Mouse (Mus musculus) neutrophil, adult 5-6 weeks (primary cell): ENCODE data around the gene Calcrl. TPM values are rescaled to one million over a fixed set of nuclear protein-coding genes. Genes with fewer than 3 reads are reported as not detected.
"Not testable (repeated sequence)": the region's sequence is repeated elsewhere in the genome, so short reads cannot be mapped to it uniquely, and the experiment has no call there.

ENCODE experiments used
- ATAC-seq: fragments of 151-379, 151-347 bp; 2 replicates; pipeline ENCODE4 v1.8.0; 2017; ENCODE audit warnings: mild to moderate bottlenecking, moderate TSS enrichment; ENCODE audit not compliant: insufficient number of reproducible peaks, poor library complexity, low FRiP score, severe bottlenecking; ENCODE audit errors: extremely low read depth
- total RNA-seq: library from RNA; stranded (forward); fragments of 200-1000 nt; gene quantifications from 2 replicates; pipeline ENCODE4 v1.2.3, GENCODE M21; 2017

The Calcrl gene
- total RNA-seq, 1 experiment from 2014 or later: 36.7 TPM

DNA sequence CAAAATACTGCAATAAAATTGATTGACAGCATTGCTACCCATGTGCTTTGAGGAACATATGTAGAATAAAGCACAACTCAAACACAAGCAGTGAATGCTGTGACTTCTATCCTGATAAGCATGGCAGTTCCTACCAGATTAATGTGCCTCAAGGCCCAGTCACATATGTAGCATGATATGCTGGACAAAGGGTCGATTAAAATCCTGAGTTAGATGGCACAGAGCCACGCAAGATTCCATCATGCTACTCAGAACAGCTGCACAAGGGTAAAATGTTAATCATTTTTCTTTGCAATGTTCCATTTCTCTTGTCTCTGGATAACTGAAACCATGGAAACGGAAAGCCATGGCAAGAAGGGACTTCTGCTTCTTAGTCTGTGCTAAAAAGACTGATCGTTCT is 28.7 kb downstream of the Calcrl start:
- no peak for ATAC-seq

DNA sequence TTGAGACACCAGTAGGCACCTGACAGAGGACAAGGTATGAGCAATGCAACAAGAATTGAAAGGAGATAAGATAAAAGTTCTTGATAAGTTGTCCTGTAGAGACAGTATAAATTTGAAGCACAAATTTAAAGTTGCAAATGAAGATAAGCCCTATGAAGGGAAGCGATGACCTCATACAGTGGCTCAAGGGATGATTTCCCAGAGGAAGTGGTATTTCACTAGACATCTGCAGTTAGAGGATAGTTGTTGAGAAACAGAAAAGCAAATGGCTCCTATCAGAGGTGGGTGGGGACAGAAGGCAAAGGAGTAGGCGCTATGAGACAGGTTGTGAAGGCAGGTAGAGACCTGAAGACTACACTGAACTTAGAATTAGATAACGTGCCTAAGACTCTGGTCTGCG is 32.0 kb downstream of the Calcrl start:
- no peak for ATAC-seq

DNA sequence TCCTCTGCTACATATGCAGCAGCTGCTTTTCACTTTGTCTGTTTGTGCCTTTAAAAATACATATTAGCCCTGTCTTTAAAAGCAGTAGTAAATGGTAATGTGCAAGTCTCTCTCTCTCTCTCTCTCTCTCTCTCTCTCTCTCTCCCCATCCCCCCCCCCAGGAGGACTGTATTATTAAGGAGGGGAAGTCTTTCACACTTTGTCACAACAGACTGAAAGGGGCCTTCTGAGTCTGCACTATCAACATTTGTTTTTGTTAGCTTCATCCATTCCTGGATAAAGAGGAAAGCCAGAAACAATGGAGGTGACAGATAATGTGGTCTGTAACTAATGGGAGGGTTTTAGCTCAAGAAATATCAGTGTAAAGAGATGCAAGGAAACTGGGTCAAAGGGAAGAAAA is 36.1 kb downstream of the Calcrl start:
- no peak for ATAC-seq

DNA sequence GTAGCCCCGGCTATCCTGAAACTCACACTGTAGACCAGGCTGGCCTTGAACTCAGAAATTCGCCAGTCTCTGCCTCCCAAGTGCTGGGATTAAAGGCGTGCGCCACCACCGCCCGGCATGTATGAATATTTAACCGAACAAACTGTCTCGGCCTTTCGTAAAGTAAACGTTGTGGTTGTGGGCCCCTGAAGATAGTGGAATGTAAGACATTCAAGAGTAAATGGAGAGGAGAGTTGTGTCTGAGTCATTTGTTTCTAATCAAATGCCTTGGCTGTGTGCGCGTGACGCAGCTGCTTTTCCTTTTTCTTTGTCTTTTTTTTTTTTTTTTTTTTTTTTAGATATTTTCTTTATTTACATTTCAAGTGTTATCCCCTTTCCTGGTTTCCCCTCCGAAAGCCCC is 36.7 kb downstream of the Calcrl start:
- ATAC-seq: not testable (repeated sequence)

DNA sequence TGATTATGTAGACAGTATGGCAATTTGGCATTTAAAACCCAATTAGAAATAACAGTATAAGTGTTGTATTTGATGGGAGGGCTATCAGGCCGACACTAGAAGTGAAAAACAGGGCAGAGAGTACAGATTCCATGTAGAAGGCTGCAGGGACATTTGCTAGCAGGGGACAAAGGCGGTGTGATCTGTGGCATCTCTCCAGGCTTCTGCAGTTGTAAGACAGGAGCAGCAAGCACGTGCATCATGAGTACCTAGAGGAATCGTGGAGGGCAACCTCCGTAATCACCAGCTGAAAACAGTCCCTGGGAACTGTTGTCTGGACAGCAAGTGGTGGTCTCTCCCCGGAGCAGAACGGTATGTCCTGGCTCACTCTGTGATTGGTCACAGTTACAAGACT is 37.2 kb downstream of the Calcrl start:
- no peak for ATAC-seq

DNA sequence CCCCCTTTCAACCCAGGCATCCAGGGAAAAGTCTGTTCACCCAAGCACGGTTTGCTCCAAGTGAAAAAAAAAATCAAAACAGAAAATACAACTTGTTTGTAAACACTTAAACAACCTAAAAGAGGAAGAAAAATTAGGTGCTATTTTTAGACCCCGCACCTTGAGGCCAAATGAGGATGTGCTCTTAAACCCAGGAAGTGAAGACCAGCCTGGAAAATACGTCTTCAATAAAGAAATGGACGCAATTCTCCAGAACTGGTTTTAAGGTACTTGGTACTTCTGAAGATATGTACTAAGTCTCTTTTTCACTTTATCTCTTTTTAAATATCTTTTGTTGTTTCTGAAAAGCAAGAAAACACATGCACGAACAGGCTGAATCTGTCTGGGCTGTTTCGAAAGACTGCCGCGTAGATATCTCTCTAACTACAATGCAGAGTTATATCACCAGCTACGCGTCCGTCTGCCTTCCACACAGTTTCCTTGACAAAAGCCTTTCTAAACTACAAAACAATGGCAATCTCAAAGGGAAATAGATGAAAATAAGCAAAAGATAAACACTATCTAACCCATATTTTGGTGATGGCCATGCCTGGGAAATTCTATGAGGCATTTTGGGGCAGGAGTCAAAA is 37.7 kb downstream of the Calcrl start:
- ATAC-seq: peak; percentile 80; the same call in 1 of the 2 replicates

DNA sequence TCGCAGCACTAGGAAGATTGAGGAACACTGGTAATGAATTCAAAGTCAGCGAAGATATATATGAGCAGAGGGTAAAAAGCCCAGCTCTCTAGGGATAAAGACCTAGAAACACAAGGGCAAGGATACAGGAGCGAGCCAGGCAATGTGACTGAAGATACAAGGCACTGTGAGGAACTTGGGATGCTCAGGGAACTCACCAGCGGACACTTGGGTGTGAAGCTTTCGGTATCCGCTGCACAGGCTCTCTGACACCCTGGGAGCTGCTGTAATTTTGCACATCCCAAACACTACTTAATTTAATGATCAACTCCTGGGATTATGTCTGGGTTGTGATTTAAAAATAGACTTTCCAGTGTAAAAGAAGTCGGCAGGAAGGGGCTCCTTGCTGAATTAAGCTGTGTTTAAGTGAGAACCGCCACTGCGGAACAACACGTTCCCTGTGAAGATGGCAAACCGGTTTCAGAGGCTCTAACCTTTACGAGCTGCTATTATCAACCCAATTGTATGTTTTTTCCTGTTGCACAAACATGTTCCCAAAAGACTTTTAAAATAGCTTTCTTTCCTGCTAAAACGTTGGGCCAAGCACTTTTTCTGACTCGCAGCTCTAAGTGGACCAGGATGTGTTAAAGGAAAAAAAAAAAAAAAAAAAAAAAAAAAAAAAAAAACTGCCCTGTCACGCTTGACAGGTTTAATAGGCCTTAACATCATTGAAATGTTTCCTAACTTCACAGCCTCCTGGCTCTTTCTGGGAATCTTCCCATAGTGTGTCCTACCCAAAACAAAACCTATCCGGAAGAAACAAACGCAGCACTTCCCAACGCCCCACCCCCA is 38.4 kb downstream of the Calcrl start:
- no peak for ATAC-seq

DNA sequence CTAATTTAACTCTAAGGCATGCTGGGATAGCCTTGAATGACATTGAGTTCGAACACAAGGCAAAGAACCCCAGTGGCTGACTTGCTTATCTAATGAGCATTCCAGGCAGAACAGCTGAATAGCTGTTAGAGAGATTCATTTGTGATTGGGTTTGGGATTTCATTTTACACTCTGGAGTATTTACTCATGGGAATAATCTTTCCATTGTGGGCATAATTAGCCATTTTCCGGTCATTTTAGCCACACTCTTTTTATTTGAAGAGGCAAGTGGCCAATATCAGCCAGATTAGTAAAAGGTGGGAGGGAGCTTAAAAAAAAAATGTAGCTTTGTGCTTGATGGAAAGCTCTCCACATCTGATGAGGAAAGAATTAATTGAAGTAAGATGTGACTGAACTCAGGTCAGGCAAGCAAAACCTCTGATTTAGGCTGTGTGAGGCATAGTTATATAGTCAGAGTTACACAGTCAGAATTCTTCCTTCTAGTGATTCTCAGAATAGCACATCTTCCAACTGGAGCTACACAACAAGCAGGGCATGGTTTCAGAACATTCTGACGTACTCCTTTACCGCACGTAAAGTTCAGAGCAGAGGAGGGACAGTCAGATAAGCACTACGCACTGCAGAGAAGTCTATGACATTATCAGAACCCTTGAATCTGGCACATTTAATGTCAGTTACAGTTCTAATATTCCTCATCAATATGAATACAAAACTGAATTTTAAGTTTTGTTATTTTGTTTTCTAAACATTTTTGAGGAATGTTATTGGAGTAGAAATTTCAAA is 40.1 kb downstream of the Calcrl start:
- ATAC-seq: no peak

DNA sequence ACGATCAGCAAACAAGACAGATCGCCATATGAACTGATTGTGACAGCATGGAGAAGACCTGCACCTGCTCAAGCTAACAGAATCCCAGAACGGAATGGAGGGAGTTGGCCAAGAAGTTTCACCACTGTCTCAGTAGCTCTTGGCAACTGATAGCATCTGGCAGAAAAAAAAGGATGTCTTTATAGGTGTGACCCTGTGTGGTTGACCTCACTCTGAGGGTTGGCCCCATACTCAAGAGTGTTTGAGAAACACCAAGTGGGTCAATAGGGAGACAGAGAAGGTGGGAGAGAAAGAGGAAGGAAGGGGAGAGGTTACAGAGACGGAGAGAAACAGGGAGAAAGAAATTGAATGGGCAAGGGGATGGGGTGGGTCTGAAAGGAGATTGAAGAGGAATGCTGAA is 41.4 kb downstream of the Calcrl start:
- peak; percentile 45; the same call in 1 of the 2 replicates for ATAC-seq

DNA sequence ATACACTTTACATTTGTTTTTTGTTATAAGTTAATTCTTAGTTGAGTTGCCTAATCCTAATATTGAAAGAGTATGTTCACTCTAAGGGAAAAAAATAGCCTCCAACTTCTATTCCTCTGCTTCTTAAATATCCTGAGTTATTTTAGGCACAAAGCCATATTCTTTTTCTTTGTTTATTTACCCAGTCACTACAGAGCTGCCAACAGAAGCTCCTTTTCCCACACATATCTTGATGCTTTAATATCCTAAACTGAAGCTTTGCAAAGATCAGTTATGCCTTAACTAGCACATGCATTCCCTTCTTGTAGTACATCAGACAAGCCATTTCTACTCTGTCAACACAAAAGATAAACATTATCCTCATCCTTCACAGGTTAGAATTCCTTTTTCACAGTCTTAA is 42.7 kb downstream of the Calcrl start:
- no peak for ATAC-seq

DNA sequence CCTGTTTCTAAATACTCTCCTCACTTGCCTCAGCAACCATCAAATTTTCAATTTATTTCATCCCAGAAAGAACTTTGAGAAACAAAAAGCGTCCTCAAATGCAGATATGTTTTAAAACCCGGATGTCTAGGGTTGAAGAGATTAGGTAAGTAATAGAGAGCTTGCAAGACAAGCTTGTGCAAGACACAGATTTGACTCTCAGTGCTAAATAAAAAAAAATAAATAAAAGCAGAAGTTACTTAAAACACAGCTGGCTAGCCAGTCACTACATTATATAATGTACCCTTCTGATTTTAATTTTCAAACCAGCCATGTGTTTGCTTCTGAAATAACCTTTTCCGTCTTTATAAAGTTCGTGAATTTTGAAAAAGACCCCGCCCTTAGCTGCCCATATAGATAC is 43.2 kb downstream of the Calcrl start:
- peak; percentile 30; the same call in 1 of the 2 replicates for ATAC-seq

DNA sequence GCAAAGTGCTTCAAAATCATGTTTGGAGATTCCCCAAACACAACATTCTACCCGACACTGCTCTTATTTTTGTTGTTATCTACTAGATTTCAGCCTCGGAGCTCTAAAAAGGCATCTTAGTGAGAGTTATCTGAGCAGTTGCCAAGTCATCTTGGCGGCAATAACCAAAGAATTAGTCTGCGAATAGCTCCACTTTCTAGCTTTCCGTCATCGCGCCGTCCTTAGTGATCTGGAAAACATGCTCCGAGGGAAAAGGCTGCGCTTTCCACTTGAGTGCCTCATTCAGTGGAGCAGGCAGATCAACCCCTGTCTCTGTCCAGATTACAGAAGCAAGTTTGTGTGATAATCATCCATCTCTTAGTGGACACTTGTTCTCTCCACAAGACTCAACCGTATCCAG is 44.4 kb downstream of the Calcrl start:
- ATAC-seq: no peak

DNA sequence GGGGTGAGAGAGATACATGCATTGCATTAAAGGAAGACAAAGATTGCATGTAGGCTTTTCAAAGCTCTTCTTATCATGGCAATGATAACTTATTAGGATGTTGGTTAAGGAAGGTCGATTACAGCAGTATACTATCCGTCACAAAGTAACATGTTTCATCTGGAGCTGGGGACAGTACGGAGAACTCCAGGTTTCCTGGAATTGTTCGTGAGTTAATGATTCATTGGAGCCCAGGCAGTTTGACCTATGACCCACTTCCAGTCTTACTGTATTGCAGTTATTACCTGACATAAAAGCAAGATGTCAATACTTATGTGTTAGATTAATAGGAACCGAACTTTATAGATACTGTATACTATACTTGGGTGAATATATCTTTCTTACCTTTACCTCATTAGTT is 46.5 kb downstream of the Calcrl start:
- no peak for ATAC-seq

DNA sequence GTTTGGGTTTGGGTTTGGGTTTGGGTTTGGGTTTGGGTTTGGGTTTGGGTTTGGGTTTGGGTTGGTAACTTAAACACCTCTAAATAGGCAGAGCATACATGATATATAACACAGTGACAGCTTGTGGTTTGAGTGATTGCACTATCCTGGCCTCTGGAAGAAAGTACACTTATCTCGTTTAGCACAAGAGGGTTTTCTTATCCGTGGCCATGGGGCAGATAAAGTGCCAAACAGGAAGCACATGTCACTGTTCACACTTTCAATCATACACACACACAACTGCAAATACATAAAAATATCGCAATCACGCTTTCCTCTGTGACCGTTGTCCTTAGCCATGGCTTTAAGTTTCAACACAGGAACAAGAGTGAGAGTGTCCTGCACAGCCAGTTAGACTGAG is 56.0 kb downstream of the Calcrl start:
- no peak for ATAC-seq

DNA sequence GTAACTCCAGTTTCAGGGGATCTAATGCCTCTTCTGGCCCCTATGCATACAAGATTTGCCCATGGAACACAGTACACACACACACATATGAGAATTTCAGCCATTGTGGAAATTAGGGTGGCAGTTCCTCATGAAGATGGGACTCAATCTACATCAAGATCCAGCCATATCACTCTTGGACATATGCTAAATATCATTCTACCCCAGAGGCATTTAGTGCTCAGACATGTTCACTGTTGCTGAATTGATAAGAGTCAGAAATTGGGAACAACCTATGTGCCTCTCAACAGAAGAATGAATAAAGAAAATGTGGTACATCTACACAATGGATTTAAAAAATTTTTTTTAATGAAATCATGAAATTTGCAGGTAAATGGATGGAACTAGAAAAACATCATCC is 58.5 kb downstream of the Calcrl start:
- no peak for ATAC-seq

DNA sequence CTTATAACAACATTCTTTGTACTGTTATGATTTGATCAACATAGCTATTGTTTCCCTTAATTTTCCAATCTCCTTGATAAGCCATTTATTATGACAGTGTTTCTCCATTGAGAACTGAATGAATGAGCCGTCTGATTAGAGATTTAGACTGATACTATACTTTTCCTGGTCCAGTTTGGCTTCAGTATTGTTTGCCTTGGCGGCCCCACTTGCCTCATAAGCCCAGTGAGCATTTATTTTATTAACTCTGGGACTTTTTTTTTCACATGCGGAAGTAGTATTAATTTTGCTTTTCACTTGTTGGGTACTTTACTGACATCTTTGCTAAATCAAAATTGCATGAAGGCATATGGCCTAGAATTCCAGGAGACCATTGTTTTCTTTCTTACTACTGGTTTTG is 59.9 kb downstream of the Calcrl start:
- no peak for ATAC-seq

DNA sequence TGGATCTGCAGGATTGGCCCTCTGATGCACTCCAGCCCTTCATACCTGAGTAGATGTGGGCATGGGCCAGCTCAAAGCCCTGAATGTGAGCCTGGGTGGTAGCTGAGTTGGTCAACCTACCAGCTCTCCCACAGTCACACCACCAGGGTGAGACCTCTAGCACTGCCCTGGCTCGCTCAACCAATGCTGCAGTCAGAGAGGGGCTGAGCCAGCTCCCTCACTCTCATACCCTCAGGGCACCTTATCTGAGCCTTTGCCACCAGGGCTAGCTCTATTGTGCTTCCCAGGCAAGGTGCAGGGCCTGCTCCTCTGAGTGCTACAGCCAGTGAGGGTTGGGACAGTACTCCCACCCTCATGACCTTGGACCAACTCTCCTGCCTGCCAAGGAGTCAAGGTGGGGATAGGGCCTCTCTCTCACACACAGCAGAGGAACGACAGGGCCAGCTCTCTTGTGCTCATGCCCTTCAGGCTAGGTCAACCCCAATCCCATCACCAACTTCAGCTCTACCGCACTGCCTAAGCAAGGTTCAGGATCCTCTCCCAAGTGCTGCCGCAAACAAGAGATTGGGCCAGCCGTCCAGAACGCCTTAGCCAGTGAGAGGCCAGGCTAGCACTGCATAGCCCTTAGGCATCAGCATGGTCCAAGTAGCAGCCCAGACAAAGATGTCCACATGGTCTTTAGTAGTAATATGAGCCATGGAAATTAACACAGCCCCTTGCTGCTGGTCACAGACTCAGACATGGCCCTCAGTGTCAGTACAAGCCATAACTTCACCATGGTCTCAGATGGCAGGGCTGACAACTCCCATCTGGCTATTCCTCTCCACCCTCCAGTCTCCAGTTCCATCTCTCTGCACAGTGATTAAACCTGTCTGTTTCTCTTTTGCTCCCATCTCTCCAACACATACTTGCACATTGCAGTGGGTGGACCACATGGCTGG is 62.2 kb downstream of the Calcrl start:
- no peak for ATAC-seq

DNA sequence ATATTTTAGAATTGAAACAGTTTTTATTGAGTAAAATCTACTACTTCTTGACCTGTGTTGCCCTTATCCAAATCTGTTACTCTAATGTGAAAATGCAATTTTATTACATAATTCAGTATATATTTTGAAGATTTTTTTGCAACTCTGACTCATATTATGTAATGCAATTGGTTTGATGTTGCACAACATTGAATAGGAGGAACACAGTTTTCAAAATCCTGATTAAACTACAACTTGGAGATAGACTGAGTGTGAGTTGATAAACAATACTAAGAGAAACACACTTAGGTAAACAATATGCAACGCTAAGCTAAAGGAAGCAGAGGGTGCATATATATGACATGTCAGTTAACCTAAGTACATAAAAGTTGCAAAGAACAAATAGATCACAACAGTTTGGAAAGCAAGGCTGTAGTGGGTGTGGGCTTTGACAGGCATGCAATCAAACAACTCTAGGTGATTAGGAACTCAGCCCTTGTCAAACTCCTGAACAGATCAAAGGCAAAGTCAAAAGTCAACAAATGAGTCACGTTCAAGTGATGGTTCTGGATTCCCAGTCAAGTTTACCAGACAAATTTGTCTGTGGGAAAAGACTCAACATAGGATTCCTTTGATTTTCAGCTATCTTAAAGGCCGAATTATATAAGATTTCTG is 66.4 kb downstream of the Calcrl start:
- no peak for ATAC-seq
